Mouse (Mus musculus) midbrain, postnatal 0 days (tissue): ENCODE measurements around the gene Ints13. TPM values are rescaled to one million over a fixed set of nuclear protein-coding genes. Genes with fewer than 3 reads are reported as not detected.

Experiments
- ATAC-seq: fragments of 200-750 bp; cut with Nextera tagmentation; 2 replicates; pipeline ENCODE4 v1.8.0; 2017; ENCODE audit warnings: moderate number of reproducible peaks, mild to moderate bottlenecking, moderate TSS enrichment, moderate library complexity; ENCODE audit not compliant: low FRiP score
- DNase-seq: peaks from one replicate; pipeline ENCODE4 v3.0.0-alpha.2; 2015; ENCODE audit warnings: low spot score
- H3K27ac ChIP-seq: fragments of 300-500 bp; sonication (generic); 2 replicates; pipeline ENCODE4 v1.5.1; 2014; ENCODE audit warnings: low read depth, mild to moderate bottlenecking, low read length, mixed read lengths
- H3K27me3 ChIP-seq: fragments of 300-500 bp; sonication (generic); 2 replicates; pipeline ENCODE4 v1.6.1; 2014; ENCODE audit warnings: low read length, control low read depth, mixed read lengths; ENCODE audit not compliant: insufficient read depth
- H3K36me3 ChIP-seq: fragments of 300-500 bp; sonication (generic); 2 replicates; pipeline ENCODE4 v1.6.1; 2014; ENCODE audit warnings: low read length, control low read depth, mixed read lengths; ENCODE audit not compliant: insufficient read depth
- H3K4me1 ChIP-seq: fragments of 300-500 bp; sonication (generic); 2 replicates; pipeline ENCODE4 v1.6.1; 2014; ENCODE audit warnings: mild to moderate bottlenecking, control low read depth, antibody characterized with exemption, low read length, mixed read lengths; ENCODE audit not compliant: insufficient read depth
- H3K4me2 ChIP-seq: fragments of 300-500 bp; sonication (generic); 2 replicates; pipeline ENCODE4 v1.6.1; 2014; ENCODE audit warnings: low read depth, mild to moderate bottlenecking, low read length, mixed read lengths; ENCODE audit not compliant: poor library complexity, severe bottlenecking
- H3K4me3 ChIP-seq: fragments of 300-500 bp; sonication (generic); 2 replicates; pipeline ENCODE4 v1.5.1; 2014; ENCODE audit warnings: low read depth, mild to moderate bottlenecking, low read length, moderate library complexity
- H3K9ac ChIP-seq: fragments of 300-500 bp; sonication (generic); replicated peaks from 2 replicates; pipeline ENCODE4 v1.6.1; 2014; ENCODE audit warnings: mild to moderate bottlenecking, low read length, moderate library complexity, mixed read lengths; ENCODE audit not compliant: poor library complexity, severe bottlenecking
- H3K9me3 ChIP-seq: fragments of 300-500 bp; sonication (generic); 2 replicates; pipeline ENCODE4 v1.6.1; 2016; ENCODE audit warnings: low read length, control low read depth
- CTCF ChIP-seq: IDR thresholded peaks from 2 replicates; pipeline ENCODE4 v1.5.1; 2016; ENCODE audit warnings: antibody characterized with exemption, mild to moderate bottlenecking
- WGBS: fragments of 180-500 bp; shearing (Covaris S2); extraction: QIAGEN DNeasy Blood & Tissue Kit; methylation state at CpG from one replicate; pipeline ENCODE4 v1.1.7; 2014; 5-methylcytosine and 5-hydroxymethylcytosine counted together
- polyA plus RNA-seq: library from polyadenylated mRNA; unstranded; fragments of >200 nt; fragmentation: Nextera tagmentation; extraction: Ambion mirVana; gene quantifications from 2 replicates; pipeline ENCODE4 v1.2.1, GENCODE M21; 2015
- total RNA-seq: library from RNA; depleted of rRNA; stranded (reverse); fragments of >200 nt; gene quantifications from 2 replicates; pipeline ENCODE4 v1.2.3, GENCODE M21; 2014

Gene Ints13
- total and polyA plus RNA-seq, 2 experiments from 2014 or later, result 18.4 to 20.8 TPM

- DNase-seq (no peak), ATAC-seq (no peak)
- no peak overlapping the region for H3K4me2 ChIP-seq
- H3K9ac ChIP-seq, result no peak overlapping the region
- no peak overlapping the region for H3K4me3 ChIP-seq
- H3K4me1 ChIP-seq, result no peaks in the 10 kb centered on the region
- 81% methylated on average over 2 of the region's 2 CpGs for WGBS
- TF ChIP-seq CTCF, result no peak
- H3K27ac ChIP-seq, result no peak overlapping the region
- no peaks in the 10 kb centered on the region for H3K27me3 ChIP-seq
- no peaks in the 10 kb centered on the region for H3K36me3 ChIP-seq
- H3K9me3 ChIP-seq, result no peaks in the 10 kb centered on the region
These were observed 39.6 kb downstream of the Ints13 start for GRCm38 (mm10) chr6:146538071-146538470.

- Histone ChIP-seq H3K27me3 (no peaks in the 10 kb centered on the region), H3K4me3 (no peak overlapping the region), H3K36me3 (no peaks in the 10 kb centered on the region), H3K4me1 (no peaks in the 10 kb centered on the region), H3K9me3 (no peaks in the 10 kb centered on the region), H3K27ac (no peak overlapping the region), H3K4me2 (no peak overlapping the region), H3K9ac (no peak overlapping the region)
- DNase-seq (no peak), ATAC-seq (no peak)
- 94% methylated on average over 4 of the region's 4 CpGs for WGBS
- TF ChIP-seq CTCF, result no peak
These were observed 40.5 kb downstream of the Ints13 start for GRCm38 (mm10) chr6:146537111-146537510.

- no peaks in the 10 kb centered on the region for H3K27me3 ChIP-seq
- ATAC-seq, result no peak
- WGBS, result 94% methylated on average over 5 of the region's 5 CpGs
- H3K9ac ChIP-seq, result no peak overlapping the region
- H3K4me1 ChIP-seq, result no peaks in the 10 kb centered on the region
- no peaks in the 10 kb centered on the region for H3K9me3 ChIP-seq
- no peak overlapping the region for H3K4me3 ChIP-seq
- no peak for TF ChIP-seq CTCF
- H3K4me2 ChIP-seq, result no peak overlapping the region
- DNase-seq, result no peak
- no peak overlapping the region for H3K27ac ChIP-seq
- no peaks in the 10 kb centered on the region for H3K36me3 ChIP-seq
These were observed 42.1 kb downstream of the Ints13 start for GRCm38 (mm10) chr6:146535501-146535900.

GRCm38 (mm10) chr6:146533146-146533545 lies 44.5 kb downstream of the Ints13 start:
- TF ChIP-seq CTCF, result no peak
- Histone ChIP-seq H3K27me3 (no peaks in the 10 kb centered on the region), H3K27ac (no peak overlapping the region), H3K4me2 (no peak overlapping the region), H3K36me3 (no peaks in the 10 kb centered on the region), H3K4me3 (no peak overlapping the region), H3K9me3 (no peaks in the 10 kb centered on the region), H3K4me1 (no peaks in the 10 kb centered on the region), H3K9ac (no peak overlapping the region)
- ATAC-seq (no peak), DNase-seq (no peak)
- 94% methylated on average over 4 of the region's 4 CpGs for WGBS

- H3K27ac ChIP-seq, result no peak overlapping the region
- H3K9me3 ChIP-seq, result no peaks in the 10 kb centered on the region
- H3K4me1 ChIP-seq, result no peaks in the 10 kb centered on the region
- WGBS, result 85% methylated on average over 5 of the region's 5 CpGs
- H3K27me3 ChIP-seq, result no peaks in the 10 kb centered on the region
- no peak overlapping the region for H3K4me3 ChIP-seq
- H3K36me3 ChIP-seq, result no peaks in the 10 kb centered on the region
- ATAC-seq (no peak), DNase-seq (no peak)
- no peak overlapping the region for H3K9ac ChIP-seq
- no peak for TF ChIP-seq CTCF
- H3K4me2 ChIP-seq, result no peak overlapping the region
These were observed 46.9 kb downstream of the Ints13 start for GRCm38 (mm10) chr6:146530769-146531168.

- Histone ChIP-seq H3K4me1 (no peaks in the 10 kb centered on the region), H3K9me3 (no peaks in the 10 kb centered on the region), H3K4me2 (no peak overlapping the region), H3K9ac (no peak overlapping the region), H3K27ac (no peak overlapping the region), H3K27me3 (no peaks in the 10 kb centered on the region), H3K4me3 (no peak overlapping the region), H3K36me3 (no peaks in the 10 kb centered on the region)
- WGBS, result 89% methylated on average over 7 of the region's 7 CpGs
- DNase-seq (no peak), ATAC-seq (no peak)
- TF ChIP-seq CTCF, result no peak
These were observed 47.3 kb downstream of the Ints13 start for GRCm38 (mm10) chr6:146530363-146530762.

- TF ChIP-seq CTCF, result no peak
- H3K27ac ChIP-seq, result no peak overlapping the region
- no peaks in the 10 kb centered on the region for H3K36me3 ChIP-seq
- H3K4me2 ChIP-seq, result no peak overlapping the region
- H3K9ac ChIP-seq, result no peak overlapping the region
- no peaks in the 10 kb centered on the region for H3K4me1 ChIP-seq
- DNase-seq (no peak), ATAC-seq (no peak)
- 89% methylated on average over 2 of the region's 2 CpGs for WGBS
- H3K9me3 ChIP-seq, result no peaks in the 10 kb centered on the region
- no peak overlapping the region for H3K4me3 ChIP-seq
- H3K27me3 ChIP-seq, result no peaks in the 10 kb centered on the region
These were observed 50.1 kb downstream of the Ints13 start for GRCm38 (mm10) chr6:146527537-146527936.
